Mouse (Mus musculus): ENCODE measurements around the gene Laptm5. TPM values are rescaled to one million over a fixed set of nuclear protein-coding genes. Genes with fewer than 3 reads are reported as not detected.
A peak's percentile ranks its signal among the peaks of the same experiment; 100 is the strongest.

Gene Laptm5
- total RNA-seq, 2 experiments from 2014 or later, result 42.5 to 179 TPM

DNA sequence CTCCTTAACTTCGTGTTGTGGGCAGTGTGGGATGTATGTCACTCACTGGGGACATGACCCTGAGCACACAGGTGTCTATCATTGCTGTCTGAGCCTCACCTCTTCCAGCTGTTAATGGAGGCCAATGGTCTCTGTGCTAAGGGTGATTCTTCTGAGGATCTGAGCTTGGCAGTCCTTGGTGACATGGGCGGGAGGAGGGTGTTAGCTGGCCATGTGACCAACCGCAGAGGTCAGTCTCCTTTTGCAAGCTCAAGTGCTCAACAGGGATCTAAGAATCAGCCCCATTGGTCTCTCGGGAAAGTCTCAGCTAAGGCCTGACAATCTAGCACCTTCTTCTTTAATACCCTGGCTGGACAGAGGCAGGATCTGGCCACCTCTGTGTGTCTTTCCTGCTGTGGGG lies 4.6 kb downstream of the Laptm5 start:
- no peak for ATAC-seq (replicated peaks; ENCODE audit: low FRiP score, poor library complexity, severe bottlenecking)

DNA sequence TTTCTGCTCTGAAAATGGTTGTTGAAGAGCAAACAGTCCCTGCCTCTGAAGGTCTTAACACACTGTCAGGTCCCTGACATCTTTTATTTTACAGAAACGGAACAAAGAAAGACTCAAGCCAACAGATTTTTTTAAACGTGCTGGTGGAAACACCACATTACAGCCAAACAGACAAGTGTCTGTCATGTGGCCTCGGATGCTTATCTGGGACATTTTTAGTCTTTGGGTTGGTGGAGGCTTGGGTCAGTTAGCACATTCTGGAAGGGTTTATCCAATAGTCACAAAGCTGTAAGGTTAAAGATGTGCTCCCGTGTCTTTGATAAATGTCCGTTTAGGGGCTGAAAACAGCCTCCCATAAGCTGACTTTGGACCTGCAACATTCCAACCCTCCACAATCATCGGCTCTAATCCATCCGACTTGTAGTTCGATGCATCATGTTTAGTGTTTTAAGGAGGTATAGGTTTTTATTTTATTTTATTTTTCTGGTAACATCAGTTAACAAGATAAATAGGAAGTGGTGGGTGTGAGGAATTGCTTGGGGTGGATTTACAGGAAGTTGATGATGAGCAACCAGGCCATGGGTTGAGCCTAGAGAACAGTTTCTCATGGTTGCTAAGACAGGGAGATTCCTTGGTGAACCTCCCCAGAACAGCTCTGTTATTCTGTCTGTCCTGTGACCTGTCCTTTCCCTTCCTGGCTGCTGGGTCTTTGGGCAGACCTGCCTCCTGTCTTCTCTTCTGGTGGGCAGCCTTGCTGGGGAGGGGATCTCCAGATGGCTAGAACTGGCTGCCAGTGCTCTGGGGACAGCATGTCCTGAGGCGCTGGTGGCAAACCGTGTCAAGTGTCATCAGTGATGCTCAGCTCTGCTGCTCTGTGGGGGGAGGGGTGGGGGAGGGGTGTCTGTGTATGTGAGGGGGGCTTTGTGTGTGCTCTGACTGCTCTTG lies 6.2 kb downstream of the Laptm5 start:
- ATAC-seq (replicated peaks; ENCODE audit: low FRiP score, poor library complexity, severe bottlenecking), result no peak

DNA sequence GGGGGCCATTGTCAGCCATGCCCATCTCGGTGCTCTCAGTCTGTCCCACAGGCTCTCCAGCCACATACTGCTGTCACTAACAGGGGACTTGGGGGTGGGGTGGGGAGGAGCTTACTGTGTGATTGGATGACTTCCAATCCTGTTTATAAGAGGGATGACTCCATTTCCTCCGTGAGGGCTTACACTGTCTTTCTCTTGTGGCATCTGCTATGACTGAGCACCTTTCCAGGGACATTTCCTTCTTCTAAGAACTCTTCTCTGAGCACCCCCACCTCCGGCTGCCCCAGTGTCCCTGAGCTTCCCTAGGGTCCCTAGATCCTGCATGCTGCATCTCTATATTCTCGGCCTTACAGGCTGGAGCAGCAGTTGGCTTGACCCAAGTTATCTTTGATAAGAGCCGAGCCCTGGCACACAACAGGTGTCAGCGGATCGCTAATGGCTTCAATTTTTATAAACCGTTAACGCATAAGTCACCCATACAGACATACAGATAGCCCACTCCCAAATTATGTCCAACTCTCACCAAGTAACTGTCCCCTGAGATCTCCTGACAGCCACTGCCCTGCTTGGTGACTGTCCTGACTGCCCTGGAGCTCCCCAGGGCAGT lies 6.9 kb downstream of the Laptm5 start:
- no peak for ATAC-seq (replicated peaks; ENCODE audit: low FRiP score, poor library complexity, severe bottlenecking)

DNA sequence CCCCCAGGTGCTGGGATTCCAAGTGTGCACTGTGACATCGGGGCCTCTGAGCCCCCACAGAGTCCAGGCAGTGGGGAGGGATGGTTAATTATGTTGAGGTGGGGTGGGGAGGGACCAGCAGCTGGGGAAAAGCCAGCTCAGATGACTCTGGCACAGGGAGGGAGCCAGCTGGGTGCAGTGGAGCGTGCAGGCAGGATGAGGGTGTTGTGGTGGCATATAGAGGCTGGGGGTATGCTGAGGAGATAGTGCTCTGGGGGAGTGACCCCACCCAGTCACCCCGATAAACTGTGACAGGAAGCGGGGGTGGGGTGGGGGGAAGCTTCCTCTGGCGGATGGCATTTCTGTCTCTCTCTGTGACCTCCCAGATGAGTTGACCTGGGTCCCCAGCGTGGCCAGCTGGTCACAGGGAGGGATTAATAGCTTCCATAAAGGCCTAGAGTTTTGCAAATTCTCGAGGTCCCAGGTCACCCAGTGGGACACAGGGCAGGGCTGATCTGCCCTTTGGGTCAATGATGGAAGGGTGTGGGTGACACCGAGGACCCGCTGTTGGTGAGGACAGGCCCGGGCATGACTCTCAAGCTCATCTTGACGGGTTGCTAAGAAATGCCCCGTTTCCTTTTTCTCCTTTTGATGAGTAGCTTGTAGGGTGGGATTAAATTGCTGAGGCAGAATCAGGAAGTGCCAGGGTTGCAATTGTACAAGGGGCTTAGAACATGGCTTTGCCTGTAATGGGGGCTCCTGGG lies 8.2 kb downstream of the Laptm5 start:
- no peak for ATAC-seq (replicated peaks; ENCODE audit: low FRiP score, poor library complexity, severe bottlenecking)

DNA sequence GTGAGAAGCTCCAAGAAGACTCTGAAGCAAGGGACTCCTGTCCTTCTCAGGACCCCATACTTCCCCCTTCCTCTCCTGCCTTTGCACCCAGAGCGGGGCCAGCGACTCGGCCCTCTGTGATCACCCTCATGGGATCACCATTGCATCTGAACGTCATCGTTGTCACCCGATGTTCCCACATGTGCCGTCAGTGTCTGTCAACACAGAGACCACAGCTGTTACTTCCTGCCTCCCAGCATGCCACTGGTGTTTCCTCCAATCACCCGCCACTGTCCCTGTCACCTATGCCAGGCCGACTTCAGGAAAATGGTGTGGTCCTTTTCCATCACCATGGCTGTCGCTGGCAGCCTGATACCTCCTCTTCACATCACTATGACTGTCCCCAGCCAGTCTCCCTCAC lies 9.1 kb downstream of the Laptm5 start:
- no peak for ATAC-seq (replicated peaks; ENCODE audit: low FRiP score, poor library complexity, severe bottlenecking)

DNA sequence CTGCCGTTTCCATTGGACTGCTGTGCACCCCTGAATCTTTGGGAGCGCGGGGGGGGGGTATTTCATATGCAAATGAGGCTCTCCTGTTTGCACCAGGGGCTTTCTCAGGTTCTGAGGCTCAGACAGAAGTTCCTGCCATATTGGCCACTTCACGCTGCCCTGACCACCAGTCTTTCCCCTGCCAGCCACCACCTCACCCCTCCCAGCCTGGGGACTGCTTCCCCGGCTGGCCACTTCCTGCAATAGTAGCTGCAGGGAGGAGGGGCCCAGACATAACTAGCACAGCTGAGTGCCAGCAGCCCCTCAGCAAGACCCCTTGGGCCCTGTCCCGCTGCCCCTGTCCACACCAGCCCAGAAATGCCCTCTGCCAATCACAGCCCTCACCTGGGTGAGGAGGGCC lies 13.3 kb downstream of the Laptm5 start:
- no peak for ATAC-seq (replicated peaks; ENCODE audit: low FRiP score, poor library complexity, severe bottlenecking)

DNA sequence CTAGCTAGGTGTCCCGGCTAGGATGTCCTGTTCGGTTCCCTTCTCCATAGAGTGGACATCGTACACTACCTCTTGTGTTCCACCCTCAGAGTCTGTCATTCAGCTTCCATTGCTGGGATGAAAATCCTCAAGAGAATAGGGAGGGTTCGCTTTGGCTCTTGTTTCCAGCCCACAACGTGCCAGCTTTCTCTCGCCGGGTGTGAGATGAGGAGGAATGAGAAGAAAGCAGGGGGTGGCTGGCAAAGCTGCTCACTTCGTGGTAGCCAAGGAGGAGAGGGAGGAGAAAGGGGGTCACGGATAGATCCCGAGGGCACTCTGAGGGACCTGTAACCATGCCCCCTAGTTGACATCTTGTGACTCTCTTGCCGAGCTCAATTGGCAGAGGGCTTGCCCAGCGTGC lies 14.9 kb downstream of the Laptm5 start:
- ATAC-seq (replicated peaks; ENCODE audit: low FRiP score, poor library complexity, severe bottlenecking), result no peak

DNA sequence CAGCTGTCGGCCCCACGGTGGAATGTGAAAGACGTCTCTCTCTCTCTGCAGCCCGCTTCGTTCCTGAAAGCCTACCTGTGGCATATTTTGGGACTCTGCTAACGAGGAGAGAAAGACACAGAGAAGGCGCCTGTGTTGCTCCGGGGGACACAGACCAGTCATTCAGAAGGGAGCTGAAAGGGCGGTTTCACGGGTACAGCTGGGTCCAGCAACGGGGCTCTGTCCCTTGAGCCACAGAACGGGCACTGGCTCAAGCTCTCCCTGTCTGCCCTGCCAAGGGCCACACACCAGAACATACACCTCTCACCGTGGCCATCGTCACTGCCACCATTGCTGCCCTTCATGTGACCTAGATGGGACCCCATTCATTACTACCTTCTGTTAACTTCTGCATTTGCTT lies 29.7 kb downstream of the Laptm5 start:
- ATAC-seq (replicated peaks; ENCODE audit: low FRiP score, poor library complexity, severe bottlenecking), result no peak

DNA sequence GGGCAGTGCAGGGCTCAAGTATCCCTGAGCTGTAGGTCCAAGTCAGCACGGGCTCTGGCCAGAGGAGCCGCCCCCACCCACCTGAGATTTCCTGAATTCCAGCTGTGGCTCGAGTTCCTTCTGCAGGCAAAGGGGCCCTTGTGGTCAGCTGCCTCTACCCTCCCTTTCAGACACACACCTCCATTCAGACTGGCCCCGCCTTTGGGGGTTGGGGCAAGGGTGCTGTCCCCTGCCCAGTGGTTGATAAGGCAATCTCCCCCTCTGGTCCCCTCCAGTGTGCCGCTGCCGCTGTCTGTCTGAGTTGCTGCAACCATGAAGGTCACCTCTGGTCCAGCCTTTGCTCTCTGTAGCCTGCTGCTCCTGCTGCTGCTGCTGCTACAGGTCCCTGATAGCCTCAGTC lies 31.2 kb downstream of the Laptm5 start, which contains the start of gene Matn1:
Gene Matn1 (plus strand): TSS at position 274 of the 400 bp plus-strand sequence.
- no peak for ATAC-seq (replicated peaks; ENCODE audit: low FRiP score, poor library complexity, severe bottlenecking)

DNA sequence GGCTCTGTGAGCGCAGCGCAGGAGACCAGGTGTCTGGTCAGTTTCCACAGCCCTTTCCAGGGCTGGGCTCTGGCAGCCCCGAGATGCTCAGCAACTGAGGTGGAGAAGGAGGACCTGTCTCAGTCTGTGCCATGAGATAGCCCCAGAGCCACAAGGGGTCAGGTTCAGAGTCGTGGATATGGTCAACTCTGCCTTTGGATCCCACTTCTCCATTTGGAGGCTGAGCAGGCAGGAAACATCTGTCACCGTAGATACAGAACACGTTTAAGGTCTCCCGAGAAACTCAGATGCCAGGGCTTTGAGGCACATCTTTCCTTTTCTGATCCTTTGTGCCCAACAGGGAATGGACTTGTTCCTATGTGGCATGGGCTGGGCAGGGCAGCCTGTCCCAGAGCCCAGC lies 31.9 kb downstream of the Laptm5 start:
- no peak for ATAC-seq (replicated peaks; ENCODE audit: low FRiP score, poor library complexity, severe bottlenecking)

DNA sequence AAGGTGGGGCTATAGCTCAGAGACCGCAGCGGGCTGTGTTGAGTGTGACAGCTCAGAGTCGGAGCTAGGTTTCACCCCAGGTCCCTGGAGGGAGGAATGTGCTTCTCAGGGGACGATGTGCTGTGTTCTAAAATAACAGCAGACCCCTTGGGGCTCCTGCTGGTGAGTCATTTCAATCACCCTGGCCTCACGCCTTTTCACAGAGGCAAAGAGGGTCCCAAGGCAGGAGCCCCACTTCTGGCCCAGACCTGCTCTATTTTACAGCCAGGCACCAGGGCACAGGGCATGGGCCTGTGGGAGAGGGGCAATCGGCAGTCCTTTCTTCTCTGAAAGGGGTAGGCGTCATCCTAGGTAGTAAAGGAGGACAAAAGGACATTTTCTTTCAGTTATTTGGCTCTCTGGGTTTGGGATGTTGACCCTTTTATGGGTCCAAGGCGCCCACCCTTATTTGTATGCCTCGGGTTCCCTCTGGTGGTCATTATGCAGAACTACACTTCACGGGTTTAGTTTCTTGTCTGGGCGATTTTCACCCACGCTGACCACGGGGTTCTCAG lies 34.2 kb downstream of the Laptm5 start:
- ATAC-seq (replicated peaks; ENCODE audit: low FRiP score, poor library complexity, severe bottlenecking), result no peak

DNA sequence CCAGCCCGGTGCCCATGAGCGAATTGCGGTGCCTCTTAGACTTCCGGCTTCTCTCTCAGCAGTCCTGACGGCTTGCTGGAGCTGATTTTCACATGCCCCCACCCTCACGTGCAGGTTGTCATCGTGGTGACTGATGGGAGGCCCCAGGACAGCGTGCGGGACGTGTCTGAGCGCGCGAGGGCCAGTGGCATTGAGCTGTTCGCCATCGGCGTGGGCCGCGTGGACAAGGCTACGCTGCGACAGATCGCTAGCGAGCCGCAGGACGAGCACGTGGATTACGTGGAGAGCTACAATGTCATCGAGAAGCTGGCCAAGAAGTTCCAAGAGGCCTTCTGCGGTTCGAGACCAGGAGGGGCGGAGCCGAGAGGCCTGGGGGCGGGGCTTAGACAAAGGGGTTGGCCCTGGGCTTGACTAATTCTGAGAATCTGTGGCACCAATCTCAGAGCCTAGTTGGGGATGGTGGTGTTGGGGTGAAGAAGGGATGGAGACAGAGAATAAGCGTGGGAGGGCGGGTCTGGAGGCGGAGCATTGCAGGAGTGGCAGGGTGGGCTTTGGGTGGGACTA lies 37.0 kb downstream of the Laptm5 start:
- ATAC-seq (replicated peaks; ENCODE audit: low FRiP score, poor library complexity, severe bottlenecking), result no peak

DNA sequence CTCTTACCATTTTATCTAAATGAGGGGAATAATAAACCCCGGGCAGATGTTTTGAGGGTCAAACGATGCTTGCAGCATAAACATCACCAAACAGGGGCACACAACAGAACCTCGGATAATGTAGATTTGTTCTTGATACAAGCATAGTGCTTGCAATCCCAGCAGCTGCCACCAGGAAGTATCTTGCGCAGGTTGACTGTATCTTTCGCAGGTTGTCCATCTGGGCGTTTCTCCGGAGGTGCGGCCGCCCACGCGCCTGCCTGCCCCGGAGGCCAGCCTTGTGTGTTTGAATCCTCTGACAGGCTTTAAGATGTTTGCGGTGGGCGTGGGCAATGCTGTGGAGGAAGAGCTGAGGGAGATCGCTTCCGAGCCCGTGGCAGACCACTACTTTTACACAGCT lies 39.6 kb downstream of the Laptm5 start:
- no peak for ATAC-seq (replicated peaks; ENCODE audit: low FRiP score, poor library complexity, severe bottlenecking)

DNA sequence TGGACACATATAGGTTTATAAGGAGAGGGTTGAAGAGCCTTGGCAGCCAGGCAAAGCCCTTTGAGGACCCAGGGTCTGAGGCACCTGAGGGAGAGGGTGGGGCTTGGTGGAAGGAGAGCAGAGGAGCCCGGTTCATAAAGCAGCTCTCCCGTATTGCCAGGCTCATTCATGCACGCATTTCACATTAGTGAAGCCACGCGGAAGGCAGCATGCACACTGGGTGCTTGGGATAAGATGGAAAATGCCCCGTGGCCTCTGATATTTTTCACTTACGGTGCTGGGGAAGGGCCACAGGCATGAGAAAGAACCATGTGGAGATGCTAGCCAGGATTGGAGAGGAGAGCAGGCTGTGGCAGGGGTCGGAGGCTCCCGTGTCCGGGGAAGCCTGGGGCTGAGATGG lies 44.2 kb downstream of the Laptm5 start:
- no peak for ATAC-seq (replicated peaks; ENCODE audit: low FRiP score, poor library complexity, severe bottlenecking)

DNA sequence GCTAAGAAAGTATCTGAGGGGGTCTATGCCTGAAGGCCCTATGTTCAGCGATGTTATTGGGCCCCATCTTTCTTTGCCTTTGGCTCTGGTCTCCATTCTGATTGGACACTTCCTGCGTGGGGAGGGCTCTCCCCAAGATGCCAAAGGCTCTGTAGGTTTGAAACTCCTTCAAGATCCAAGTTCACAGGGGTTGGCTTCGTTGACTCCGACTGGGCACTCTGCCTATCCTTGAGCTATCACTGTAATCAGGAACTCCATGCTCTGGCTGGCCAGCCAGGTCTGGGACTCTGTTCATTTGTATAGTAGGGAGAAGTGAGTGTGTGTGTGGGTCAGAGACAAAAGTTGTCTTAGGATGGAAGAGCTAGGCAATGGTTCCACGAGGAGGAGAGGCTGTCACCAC lies 45.9 kb downstream of the Laptm5 start:
- no peak for ATAC-seq (replicated peaks; ENCODE audit: low FRiP score, poor library complexity, severe bottlenecking)

DNA sequence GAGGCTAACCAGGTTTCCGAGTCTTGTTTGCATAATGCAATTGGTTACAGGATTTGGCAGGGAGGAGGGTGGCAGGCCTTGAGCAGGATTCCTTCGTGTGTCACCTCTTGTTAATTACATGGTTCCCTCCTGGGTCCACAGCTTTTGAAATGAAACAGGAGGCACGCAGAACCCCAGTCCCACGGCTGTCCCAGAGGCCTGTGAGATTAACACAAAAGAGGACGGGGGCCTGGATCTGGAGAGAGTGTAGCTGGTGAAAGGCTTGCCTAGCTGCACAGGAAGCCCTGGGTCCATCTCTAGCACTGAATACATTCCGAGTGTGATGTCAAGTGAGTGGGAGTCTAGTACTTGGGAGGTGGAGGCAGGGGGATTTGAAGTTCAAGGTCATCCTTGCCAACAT lies 46.8 kb downstream of the Laptm5 start:
- no peak for ATAC-seq (replicated peaks; ENCODE audit: low FRiP score, poor library complexity, severe bottlenecking)

DNA sequence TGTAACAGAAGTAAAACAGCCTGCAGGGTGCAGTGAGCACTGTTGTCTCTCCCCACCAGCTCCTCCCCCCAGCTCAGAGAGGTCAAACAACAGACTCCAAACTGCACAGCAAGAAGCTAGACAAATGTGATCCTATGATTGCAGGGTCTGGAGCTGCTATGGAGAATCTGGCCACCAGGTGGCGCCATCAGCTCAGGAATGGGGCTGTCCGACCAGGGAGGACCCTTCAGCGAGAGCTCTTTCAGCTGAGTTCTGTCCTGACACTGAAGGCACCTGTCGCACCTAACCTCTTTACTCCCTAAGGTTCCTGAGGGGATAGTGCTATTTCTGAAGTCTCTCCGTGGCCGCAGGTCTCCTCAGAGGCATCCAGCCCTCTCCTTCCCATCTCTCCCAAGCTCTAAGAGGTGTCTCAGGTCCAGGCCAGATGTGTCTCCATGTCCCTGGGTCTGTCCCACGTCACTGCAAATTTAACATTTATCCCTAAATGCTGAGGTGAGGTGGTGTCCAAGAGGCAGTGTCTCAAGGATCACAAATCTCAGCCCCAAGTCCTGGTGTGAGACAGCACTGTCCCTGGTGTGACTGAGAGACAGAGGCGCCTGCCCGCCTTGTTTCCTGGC lies 47.3 kb downstream of the Laptm5 start:
- ATAC-seq (replicated peaks; ENCODE audit: low FRiP score, poor library complexity, severe bottlenecking), result peak; percentile 66

DNA sequence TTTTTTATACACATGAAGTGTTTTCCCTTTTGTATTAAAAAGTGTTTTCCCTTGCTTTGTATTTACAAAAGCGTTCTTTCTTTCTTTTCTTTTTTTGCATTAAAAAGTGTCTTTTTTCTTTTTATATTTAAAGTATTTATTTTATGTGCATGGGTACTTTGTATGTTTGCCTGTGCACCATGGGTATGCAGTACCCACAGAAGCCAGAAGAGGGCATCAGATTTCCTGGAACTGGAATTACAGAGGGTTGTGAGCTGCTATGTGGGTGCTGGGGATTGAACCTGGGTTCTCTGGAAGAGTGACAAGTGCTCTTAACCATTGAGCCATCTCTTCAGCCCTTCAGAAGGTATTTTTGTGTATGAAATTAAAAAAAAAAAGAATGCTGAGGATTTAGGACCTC lies 58.4 kb downstream of the Laptm5 start:
- no peak for ATAC-seq (replicated peaks; ENCODE audit: low FRiP score, poor library complexity, severe bottlenecking)

DNA sequence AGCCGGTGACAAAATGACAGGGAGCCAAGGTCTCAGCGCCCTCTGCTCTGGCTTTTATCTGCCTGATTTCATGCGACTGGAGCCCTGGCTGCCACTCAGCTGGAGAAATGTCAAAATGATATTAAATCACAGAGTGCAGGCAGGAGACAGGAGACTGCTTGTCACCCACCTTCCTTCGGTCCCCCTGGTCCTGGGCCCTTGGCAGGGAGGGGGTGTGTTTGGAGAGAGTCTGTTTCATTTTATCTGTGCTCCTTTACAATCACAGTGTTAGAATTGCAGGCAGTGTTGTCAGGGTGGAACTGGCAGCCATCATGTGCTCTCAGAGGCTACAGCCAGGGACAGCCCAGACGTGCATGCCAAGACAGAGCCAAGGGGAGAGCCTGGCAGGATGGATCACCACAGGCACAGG lies 59.5 kb downstream of the Laptm5 start:
- no peak for ATAC-seq (replicated peaks; ENCODE audit: low FRiP score, poor library complexity, severe bottlenecking)

Measured in erythroblast, adult 5-6 weeks (primary cell).